12 mouse cellular contexts compared by ENCODE assay signal in genomic region chr2:77863934-77864333, GRCm38 (mm10). TPM values are rescaled to one million over a fixed set of nuclear protein-coding genes. Genes with fewer than 3 reads are reported as not detected.
DNase-seq lines count a peak whose midpoint lies in the region; ATAC-seq and TF ChIP-seq lines count a peak whose summit lies in the region.
"Had no signal": no experiment of that assay in that cellular context is flagged by ENCODE, and none has a peak within 500 bp of the region (broad histone marks: within the 10 kb centered on the region; RNA-seq: fewer than 3 reads in every experiment).

No protein-coding gene starts in this region.

- no peaks in the 10 kb centered on the region for H3K36me3 ChIP-seq in heart, postnatal 0 days (replicated peaks; ENCODE audit: control insufficient read depth, insufficient read depth, low read length)
- no peaks in the 10 kb centered on the region for H3K36me3 ChIP-seq in lung, embryonic 16.5 days (ENCODE audit: control insufficient read depth, insufficient read depth, low read length)
- H3K36me3 ChIP-seq in embryonic facial prominence, embryonic 12.5 days: no peaks in the 10 kb centered on the region
- H3K36me3 ChIP-seq in midbrain, embryonic 13.5 days: no peaks in the 10 kb centered on the region

- H3K27ac ChIP-seq in heart, postnatal 0 days (ENCODE audit: low read depth): no peak overlapping the region
- H3K27ac ChIP-seq in lung, embryonic 16.5 days (ENCODE audit: low read length): no peak overlapping the region
- peak overlapping the region; percentile 72 for H3K27ac ChIP-seq in embryonic facial prominence, embryonic 12.5 days
- no peak overlapping the region for H3K27ac ChIP-seq in midbrain, embryonic 13.5 days

- H3K9me3 ChIP-seq in heart, postnatal 0 days (replicated peaks; ENCODE audit: control insufficient read depth, low read length): 0 out of 2 replicates have a peak, but pooled peaks cover 4% of the 10 kb centered on the region
- no peaks in the 10 kb centered on the region for H3K9me3 ChIP-seq in lung, embryonic 16.5 days (ENCODE audit: control insufficient read depth, low read length)
- no peaks in the 10 kb centered on the region for H3K9me3 ChIP-seq in embryonic facial prominence, embryonic 12.5 days
- H3K9me3 ChIP-seq in midbrain, embryonic 13.5 days: 0 out of 2 replicates have a peak, but pooled peaks cover 4% of the 10 kb centered on the region

- H3K4me1 ChIP-seq in heart, postnatal 0 days (ENCODE audit: control insufficient read depth, insufficient read depth): peaks cover 4% of the 10 kb centered on the region; the same call in 1 of the 2 replicates
- no peaks in the 10 kb centered on the region for H3K4me1 ChIP-seq in lung, embryonic 16.5 days (replicated peaks; ENCODE audit: control insufficient read depth, insufficient read depth, low read length)
- no peaks in the 10 kb centered on the region for H3K4me1 ChIP-seq in lung, adult 2 months (ENCODE audit: control insufficient read depth, insufficient read depth, low read length)
- peaks cover 14% of the 10 kb centered on the region; the same call in 1 of the 2 replicates for H3K4me1 ChIP-seq in embryonic facial prominence, embryonic 12.5 days
- no peaks in the 10 kb centered on the region for H3K4me1 ChIP-seq in midbrain, embryonic 13.5 days (replicated peaks)

- no peak for TF ChIP-seq POLR2A in lung, adult 2 months (IDR thresholded peaks at IDR 0.05; ENCODE audit: borderline replicate concordance, extremely low read depth, low read depth, low read length)

- H3K4me3 ChIP-seq in heart, postnatal 0 days (ENCODE audit: low read depth, low read length): peak overlapping the region; percentile 19; the same call in 1 of the 2 replicates
- peak overlapping the region; percentile 35 for H3K4me3 ChIP-seq in lung, embryonic 16.5 days (ENCODE audit: low read length)
- no peak overlapping the region for H3K4me3 ChIP-seq in lung, adult 2 months (replicated peaks; ENCODE audit: extremely low read depth, low read depth, low read length)
- no peak overlapping the region for H3K4me3 ChIP-seq in embryonic facial prominence, embryonic 12.5 days
- H3K4me3 ChIP-seq in midbrain, embryonic 13.5 days (replicated peaks): no peak overlapping the region

- H3K9ac ChIP-seq in heart, postnatal 0 days (replicated peaks; ENCODE audit: low read depth, low read length): no peak overlapping the region
- 0 out of 2 replicates have a peak overlapping the region, but pooled peaks have one; percentile 11 for H3K9ac ChIP-seq in lung, embryonic 16.5 days (ENCODE audit: low read length)
- no peak overlapping the region for H3K9ac ChIP-seq in embryonic facial prominence, embryonic 12.5 days
- no peak overlapping the region for H3K9ac ChIP-seq in midbrain, embryonic 13.5 days (replicated peaks)

- no peak for ATAC-seq in heart, postnatal 0 days (ENCODE audit: insufficient read depth, low read depth)
- ATAC-seq in lung, embryonic 16.5 days (ENCODE audit: low read depth): peak; percentile 68
- ATAC-seq in embryonic facial prominence, embryonic 12.5 days (ENCODE audit: insufficient number of reproducible peaks, insufficient read depth, low FRiP score, low TSS enrichment): peak; percentile 81
- no peak for ATAC-seq in midbrain, embryonic 13.5 days

- no peaks in the 10 kb centered on the region for H3K27me3 ChIP-seq in heart, postnatal 0 days (ENCODE audit: control insufficient read depth, insufficient read depth, low read length)
- H3K27me3 ChIP-seq in lung, embryonic 16.5 days (ENCODE audit: control insufficient read depth, insufficient read depth, low read depth, low read length): no peaks in the 10 kb centered on the region
- no peaks in the 10 kb centered on the region for H3K27me3 ChIP-seq in embryonic facial prominence, embryonic 12.5 days
- H3K27me3 ChIP-seq in midbrain, embryonic 13.5 days: no peaks in the 10 kb centered on the region

- no peak for TF ChIP-seq CTCF in heart, postnatal 0 days (IDR thresholded peaks at IDR 0.05; ENCODE audit: low read depth)
- no peak for TF ChIP-seq CTCF in lung, adult 2 months (IDR thresholded peaks at IDR 0.05; ENCODE audit: insufficient read depth, low read length)

- H3K4me2 ChIP-seq in heart, postnatal 0 days (ENCODE audit: low read depth, low read length): peak overlapping the region; percentile 54
- peak overlapping the region; percentile 48 for H3K4me2 ChIP-seq in lung, embryonic 16.5 days (ENCODE audit: low read depth, low read length)
- peak overlapping the region; percentile 30 for H3K4me2 ChIP-seq in embryonic facial prominence, embryonic 12.5 days (replicated peaks)
- no peak overlapping the region for H3K4me2 ChIP-seq in midbrain, embryonic 13.5 days (replicated peaks)

- DNase-seq in heart, postnatal 0 days (ENCODE audit: low spot score): no peak
- DNase-seq in heart, postnatal 4 days: no peak
- no peak for DNase-seq in lung, adult 2 months
- DNase-seq in mesoderm, embryonic 11.5 days (ENCODE audit: low read depth, low spot score): peak; percentile 70
- DNase-seq in gastrocnemius, adult 18-20 months (ENCODE audit: low spot score): no peak
- DNase-seq: cerebellum, postnatal 10 days; gastrocnemius, postnatal 25 days; midbrain, embryonic 14.5 days; thymus, postnatal 4 days had no signal

- TF ChIP-seq EP300 in heart, postnatal 0 days (IDR thresholded peaks at IDR 0.05; ENCODE audit: low read depth): no peak

- 71% methylated on average over 6 of the region's 6 CpGs for WGBS in heart, postnatal 0 days
- 49% methylated on average over 6 of the region's 6 CpGs for WGBS in lung, embryonic 16.5 days
- 63% methylated on average over 6 of the region's 6 CpGs for WGBS in lung, adult 2 months
- 28% methylated on average over 6 of the region's 6 CpGs for WGBS in embryonic facial prominence, embryonic 12.5 days
- 87% methylated on average over 6 of the region's 6 CpGs for WGBS in midbrain, embryonic 13.5 days

RNA-seq across cellular contexts. Expression of gene Zfp385b, which starts 44.5 kb away (rescaled TPM):
- 1.8 and 2.1 TPM in 2 replicates for total RNA-seq in heart, postnatal 0 days (2014; rRNA removed; ENCODE audit: low replicate concordance)
- 4.2 and 4.7 TPM in 2 replicates for polyA plus RNA-seq in heart, postnatal 0 days (2015; fragmentation: Nextera tagmentation; extraction: Ambion mirVana)
- total RNA-seq in heart, postnatal 4 days (2021): 1 to 10 TPM; 7.0 to 7.6 TPM
- 6.1 and 7.0 TPM in 2 replicates for polyA plus RNA-seq in lung, embryonic 16.5 days (2015; fragmentation: Nextera tagmentation; extraction: Ambion mirVana)
- 5.2 and 5.6 TPM in 2 replicates for polyA plus RNA-seq in lung, adult 2 months (2012; rRNA removed)
- polyA plus RNA-seq in embryonic facial prominence, embryonic 12.5 days (2016; fragmentation: Nextera tagmentation; extraction: Ambion mirVana): 3.2 and 3.6 TPM in 2 replicates
- total RNA-seq in gastrocnemius, adult 18-20 months (2021): 1 to 10 TPM; 5.5 to 6.8 TPM
- 6.1 and 6.7 TPM in 2 replicates for polyA plus RNA-seq in midbrain, embryonic 13.5 days (2015; fragmentation: Nextera tagmentation; extraction: Ambion mirVana)

Comparison
In these comparisons a context has a peak if more than half of its experiments do, and no peak if none do; other contexts are left out.
1. H3K4me3 ChIP-seq: peak in heart, postnatal 0 days (single experiment) and lung, embryonic 16.5 days (single experiment); none in lung, adult 2 months (single experiment), embryonic facial prominence, embryonic 12.5 days (single experiment) and midbrain, embryonic 13.5 days (single experiment).
2. ATAC-seq: peak in lung, embryonic 16.5 days (single experiment) and embryonic facial prominence, embryonic 12.5 days (single experiment); none in heart, postnatal 0 days (single experiment) and midbrain, embryonic 13.5 days (single experiment).